Mouse (Mus musculus) midbrain, embryonic 12.5 days (tissue): ENCODE results near the gene Ghsr. TPM values are rescaled to one million over a fixed set of nuclear protein-coding genes. Genes with fewer than 3 reads are reported as not detected.
A peak's percentile ranks its signal among the peaks of the same experiment; 100 is the strongest.

Experiments
- ATAC-seq: fragments of 200-750 bp; cut with Nextera tagmentation; 2 replicates; pipeline ENCODE4 v1.8.0; 2017; ENCODE audit warnings: low read depth, moderate TSS enrichment, moderate library complexity; ENCODE audit not compliant: low FRiP score
- H3K27ac ChIP-seq: fragments of 300-500 bp; sonication (generic); replicated peaks from 2 replicates; pipeline ENCODE4 v1.5.1; 2016; ENCODE audit warnings: mild to moderate bottlenecking
- H3K27me3 ChIP-seq: fragments of 300-500 bp; sonication (generic); 2 replicates; pipeline ENCODE4 v1.6.1; 2016; ENCODE audit warnings: mild to moderate bottlenecking
- H3K36me3 ChIP-seq: fragments of 300-500 bp; sonication (generic); 2 replicates; pipeline ENCODE4 v1.6.1; 2016
- H3K4me1 ChIP-seq: fragments of 300-500 bp; sonication (generic); 2 replicates; pipeline ENCODE4 v1.6.1; 2016
- H3K4me2 ChIP-seq: fragments of 300-500 bp; sonication (generic); replicated peaks from 2 replicates; pipeline ENCODE4 v1.6.1; 2016; ENCODE audit warnings: mild to moderate bottlenecking, moderate library complexity
- H3K4me3 ChIP-seq: fragments of 300-500 bp; sonication (generic); 2 replicates; pipeline ENCODE4 v1.5.1; 2016; ENCODE audit warnings: mild to moderate bottlenecking
- H3K9ac ChIP-seq: fragments of 300-500 bp; sonication (generic); replicated peaks from 2 replicates; pipeline ENCODE4 v1.6.1; 2016; ENCODE audit warnings: mild to moderate bottlenecking, moderate library complexity
- H3K9me3 ChIP-seq: fragments of 300-500 bp; sonication (generic); 2 replicates; pipeline ENCODE4 v1.6.1; 2016; ENCODE audit warnings: mild to moderate bottlenecking
- WGBS: fragments of 180-500 bp; shearing (Covaris S2); methylation state at CpG from one replicate; pipeline ENCODE4 v1.1.7; 2016; 5-methylcytosine and 5-hydroxymethylcytosine counted together
- polyA plus RNA-seq: library from polyadenylated mRNA; unstranded; fragments of >200 nt; fragmentation: Nextera tagmentation; extraction: Ambion mirVana; gene quantifications from 2 replicates; pipeline ENCODE4 v1.2.1, GENCODE M21; 2016

Ghsr gene
- polyA plus RNA-seq, result 0.14 TPM in 1 of 2 replicates, not detected in the other

GRCm38 (mm10) chr3:27371276-27371621 is at the start of gene Ghsr:
Ghsr (plus strand) TSS chr3:27371351.
- H3K9ac ChIP-seq, result peak within 1 kb of the TSS; percentile 28; the same call in 1 of the 2 replicates
- 0 out of 2 replicates have a peak, but pooled peaks have one; percentile 19 for ATAC-seq
- H3K27me3 ChIP-seq, result peaks cover 58% of the 10 kb centered on the region
- H3K36me3 ChIP-seq, result no peaks in the 10 kb centered on the region
- H3K4me2 ChIP-seq, result peak within 1 kb of the TSS; percentile 80
- no peaks in the 10 kb centered on the region for H3K9me3 ChIP-seq
- 2% methylated on average over 19 of the region's 19 CpGs for WGBS
- peaks cover 15% of the 10 kb centered on the region for H3K4me1 ChIP-seq
- peak within 1 kb of the TSS; percentile 44 for H3K4me3 ChIP-seq
- H3K27ac ChIP-seq, result no peak within 1 kb of the TSS

GRCm38 (mm10) chr3:27322591-27322990 is 48.6 kb upstream of the Ghsr start:
- WGBS, result 87% methylated on average over 9 of the region's 9 CpGs
- no peaks in the 10 kb centered on the region for H3K27me3 ChIP-seq
- no peak overlapping the region for H3K27ac ChIP-seq
- H3K4me3 ChIP-seq, result no peak overlapping the region
- no peaks in the 10 kb centered on the region for H3K9me3 ChIP-seq
- H3K4me2 ChIP-seq, result no peak overlapping the region
- H3K9ac ChIP-seq, result no peak overlapping the region
- ATAC-seq, result no peak
- H3K36me3 ChIP-seq, result no peaks in the 10 kb centered on the region
- H3K4me1 ChIP-seq, result no peaks in the 10 kb centered on the region

GRCm38 (mm10) chr3:27323551-27323950 is 47.6 kb upstream of the Ghsr start:
- no peaks in the 10 kb centered on the region for H3K4me1 ChIP-seq
- H3K9me3 ChIP-seq, result no peaks in the 10 kb centered on the region
- WGBS, result 83% methylated on average over 5 of the region's 5 CpGs
- H3K4me2 ChIP-seq, result no peak overlapping the region
- H3K27ac ChIP-seq, result no peak overlapping the region
- H3K36me3 ChIP-seq, result no peaks in the 10 kb centered on the region
- H3K27me3 ChIP-seq, result no peaks in the 10 kb centered on the region
- no peak for ATAC-seq
- H3K9ac ChIP-seq, result no peak overlapping the region
- no peak overlapping the region for H3K4me3 ChIP-seq

- H3K36me3 ChIP-seq, result no peaks in the 10 kb centered on the region
- H3K4me3 ChIP-seq, result no peak overlapping the region
- no peak overlapping the region for H3K9ac ChIP-seq
- H3K4me1 ChIP-seq, result no peaks in the 10 kb centered on the region
- WGBS, result 78% methylated on average over 4 of the region's 4 CpGs
- no peak for ATAC-seq
- no peaks in the 10 kb centered on the region for H3K27me3 ChIP-seq
- H3K4me2 ChIP-seq, result no peak overlapping the region
- no peaks in the 10 kb centered on the region for H3K9me3 ChIP-seq
- H3K27ac ChIP-seq, result no peak overlapping the region
These were observed 44.4 kb upstream of the Ghsr start for GRCm38 (mm10) chr3:27326633-27327191.

- no peak overlapping the region for H3K4me3 ChIP-seq
- no peak overlapping the region for H3K9ac ChIP-seq
- no peaks in the 10 kb centered on the region for H3K4me1 ChIP-seq
- H3K36me3 ChIP-seq, result no peaks in the 10 kb centered on the region
- no peaks in the 10 kb centered on the region for H3K9me3 ChIP-seq
- WGBS, result 89% methylated on average over 5 of the region's 5 CpGs
- no peak for ATAC-seq
- no peak overlapping the region for H3K4me2 ChIP-seq
- no peak overlapping the region for H3K27ac ChIP-seq
- no peaks in the 10 kb centered on the region for H3K27me3 ChIP-seq
These were observed 40.4 kb upstream of the Ghsr start for GRCm38 (mm10) chr3:27330706-27331105.

- ATAC-seq, result no peak
- H3K4me1 ChIP-seq, result no peaks in the 10 kb centered on the region
- no peaks in the 10 kb centered on the region for H3K27me3 ChIP-seq
- no peaks in the 10 kb centered on the region for H3K36me3 ChIP-seq
- H3K9me3 ChIP-seq, result 0 out of 2 replicates have a peak, but pooled peaks cover 3% of the 10 kb centered on the region
- no peak overlapping the region for H3K9ac ChIP-seq
- no peak overlapping the region for H3K4me2 ChIP-seq
- 35% methylated on average over 6 of the region's 6 CpGs for WGBS
- no peak overlapping the region for H3K4me3 ChIP-seq
- no peak overlapping the region for H3K27ac ChIP-seq
These were observed 32.7 kb upstream of the Ghsr start for GRCm38 (mm10) chr3:27338437-27338836.

GRCm38 (mm10) chr3:27338887-27339286 is 32.3 kb upstream of the Ghsr start:
- no peak for ATAC-seq
- H3K4me3 ChIP-seq, result no peak overlapping the region
- H3K27ac ChIP-seq, result no peak overlapping the region
- no peaks in the 10 kb centered on the region for H3K36me3 ChIP-seq
- no peaks in the 10 kb centered on the region for H3K27me3 ChIP-seq
- H3K9me3 ChIP-seq, result 0 out of 2 replicates have a peak, but pooled peaks cover 3% of the 10 kb centered on the region
- H3K4me1 ChIP-seq, result no peaks in the 10 kb centered on the region
- H3K9ac ChIP-seq, result no peak overlapping the region
- H3K4me2 ChIP-seq, result no peak overlapping the region
- 79% methylated on average over 3 of the region's 3 CpGs for WGBS

- Histone ChIP-seq H3K4me1 (no peaks in the 10 kb centered on the region), H3K4me2 (no peak overlapping the region), H3K36me3 (no peaks in the 10 kb centered on the region), H3K27me3 (no peaks in the 10 kb centered on the region), H3K27ac (no peak overlapping the region), H3K9ac (no peak overlapping the region), H3K4me3 (no peak overlapping the region), H3K9me3 (0 out of 2 replicates have a peak, but pooled peaks cover 3% of the 10 kb centered on the region)
- 89% methylated on average over 5 of the region's 5 CpGs for WGBS
- no peak for ATAC-seq
These were observed 30.4 kb upstream of the Ghsr start for GRCm38 (mm10) chr3:27340757-27341156.

GRCm38 (mm10) chr3:27342462-27342861 is 28.7 kb upstream of the Ghsr start:
- H3K4me2 ChIP-seq, result no peak overlapping the region
- no peak overlapping the region for H3K4me3 ChIP-seq
- H3K36me3 ChIP-seq, result no peaks in the 10 kb centered on the region
- no peak overlapping the region for H3K9ac ChIP-seq
- H3K27me3 ChIP-seq, result no peaks in the 10 kb centered on the region
- WGBS, result 63% methylated on average over 6 of the region's 6 CpGs
- H3K4me1 ChIP-seq, result no peaks in the 10 kb centered on the region
- ATAC-seq, result no peak
- H3K27ac ChIP-seq, result no peak overlapping the region
- 0 out of 2 replicates have a peak, but pooled peaks cover 3% of the 10 kb centered on the region for H3K9me3 ChIP-seq

GRCm38 (mm10) chr3:27345526-27345925 is 25.6 kb upstream of the Ghsr start:
- no peaks in the 10 kb centered on the region for H3K4me1 ChIP-seq
- H3K36me3 ChIP-seq, result no peaks in the 10 kb centered on the region
- H3K4me2 ChIP-seq, result no peak overlapping the region
- H3K27ac ChIP-seq, result no peak overlapping the region
- no peak overlapping the region for H3K4me3 ChIP-seq
- H3K9me3 ChIP-seq, result no peaks in the 10 kb centered on the region
- no peak overlapping the region for H3K9ac ChIP-seq
- 53% methylated on average over 6 of the region's 6 CpGs for WGBS
- H3K27me3 ChIP-seq, result no peaks in the 10 kb centered on the region
- ATAC-seq, result no peak

- ATAC-seq, result no peak
- Histone ChIP-seq H3K4me3 (no peak overlapping the region), H3K27ac (no peak overlapping the region), H3K9me3 (no peaks in the 10 kb centered on the region), H3K4me2 (no peak overlapping the region), H3K36me3 (no peaks in the 10 kb centered on the region), H3K27me3 (no peaks in the 10 kb centered on the region), H3K4me1 (no peaks in the 10 kb centered on the region), H3K9ac (no peak overlapping the region)
- 76% methylated on average over 5 of the region's 5 CpGs for WGBS
These were observed 22.7 kb upstream of the Ghsr start for GRCm38 (mm10) chr3:27348462-27348861.

GRCm38 (mm10) chr3:27351105-27351504 is 20.0 kb upstream of the Ghsr start:
- Histone ChIP-seq H3K36me3 (no peaks in the 10 kb centered on the region), H3K4me3 (no peak overlapping the region), H3K4me2 (no peak overlapping the region), H3K4me1 (no peaks in the 10 kb centered on the region), H3K27me3 (no peaks in the 10 kb centered on the region), H3K9me3 (no peaks in the 10 kb centered on the region), H3K27ac (no peak overlapping the region), H3K9ac (no peak overlapping the region)
- 81% methylated on average over 9 of the region's 9 CpGs for WGBS
- peak; percentile 63 for ATAC-seq
